Mouse (Mus musculus): ENCODE results near the gene Tbxa2r.

- TF ChIP-seq POLR2A (IDR thresholded peaks at IDR 0.05; ENCODE audit: extremely low read depth, insufficient read depth, low read length) (no peak), CTCF (IDR thresholded peaks at IDR 0.05; ENCODE audit: extremely low read depth, insufficient read depth, low read length) (no peak)
Observed at GRCm38 (mm10) chr10:81321436-81321835, 7.1 kb upstream of the Tbxa2r start.

All from cortical plate, adult 2 months (tissue).